Mouse (Mus musculus): ENCODE measurements at regions not wholly inside any gene's neighbourhood (a gene's known extent, or its start where the extent isn't known, plus 50 kb on each side); places are given as distances from the start of the nearest gene placed in this dataset.

DNA sequence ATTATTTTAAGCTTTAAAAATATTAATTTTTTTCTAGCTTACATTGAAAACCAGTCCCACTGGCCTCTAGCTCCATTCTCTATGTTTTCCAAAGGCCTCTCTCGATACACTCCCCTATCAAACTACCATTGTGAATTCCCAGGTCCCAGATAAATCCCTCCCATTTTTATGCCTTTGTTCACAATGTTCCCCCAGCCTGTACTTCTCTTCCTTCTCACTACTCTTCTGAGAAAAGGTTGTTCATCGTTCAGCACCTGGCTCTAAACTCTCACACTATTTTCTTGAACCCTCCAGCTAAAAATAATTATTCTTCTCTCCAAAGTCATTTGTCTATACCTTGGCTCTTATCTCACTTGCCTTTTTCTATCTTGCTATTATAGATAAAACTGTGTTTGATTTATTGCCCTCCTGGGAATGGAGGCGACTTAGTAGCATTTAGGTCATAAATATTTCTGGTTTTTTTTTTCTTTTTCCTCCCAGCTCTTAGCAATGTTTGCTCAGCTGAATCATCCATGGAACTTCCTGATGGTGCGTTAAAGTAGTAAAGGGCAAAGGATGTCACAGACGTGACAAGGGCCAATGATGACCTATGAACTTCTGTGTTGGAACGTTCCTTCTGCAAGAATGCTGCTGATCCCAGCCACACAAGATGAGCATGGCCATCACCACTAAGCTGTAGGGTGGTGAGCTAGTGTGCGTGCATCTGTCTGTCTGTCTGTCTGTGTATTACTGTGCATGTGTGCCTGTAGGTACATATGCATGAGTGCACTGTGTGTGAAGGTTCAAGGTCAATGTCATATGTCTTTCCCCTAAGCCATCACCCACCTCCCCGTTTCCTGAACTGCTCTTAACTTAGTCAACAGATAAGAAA lies 384.5 kb upstream of the Rgma start:
- H3K79me2 ChIP-seq (ENCODE audit: control insufficient read depth, insufficient read depth, low read length, poor library complexity) = no peaks in the 10 kb centered on the region
- no peak overlapping the region for H3K9ac ChIP-seq (ENCODE audit: control insufficient read depth, low read depth, low read length, poor library complexity, severe bottlenecking)
- no peak overlapping the region for H3K4me3 ChIP-seq (ENCODE audit: control insufficient read depth in 1 of 2, insufficient read depth in 1 of 2, low read depth in 2 of 2, low read length in 2 of 2)
- H3K9me3 ChIP-seq (replicated peaks; ENCODE audit: insufficient read depth, low read length) = no peaks in the 10 kb centered on the region
- H3K27me3 ChIP-seq (ENCODE audit: control insufficient read depth in 1 of 2, insufficient read depth in 2 of 2, low read length in 2 of 2) = no peaks in the 10 kb centered on the region
- no peak for DNase-seq (ENCODE audit: low read depth, low spot score)
- no peaks in the 10 kb centered on the region for H3K36me3 ChIP-seq (ENCODE audit: control insufficient read depth in 1 of 2, insufficient read depth in 2 of 2, low read length in 2 of 2)
- no peak overlapping the region for H3K27ac ChIP-seq (ENCODE audit: control insufficient read depth, low read depth, low read length)
- H3K4me1 ChIP-seq (ENCODE audit: control insufficient read depth in 1 of 2, insufficient read depth in 2 of 2, low read length in 2 of 2) = no peaks in the 10 kb centered on the region
- no peak for TF ChIP-seq E2F4 (IDR thresholded peaks at IDR 0.05; ENCODE audit: borderline replicate concordance, low read depth, low read length)
- no peak for TF ChIP-seq NELFE (IDR thresholded peaks at IDR 0.05; ENCODE audit: low read depth, low read length)
- TF ChIP-seq TCF12 (IDR thresholded peaks at IDR 0.05; ENCODE audit: low read depth, low read length) = no peak
- TF ChIP-seq POLR2AphosphoS5 (IDR thresholded peaks at IDR 0.05; ENCODE audit: borderline replicate concordance, low read depth, low read length) = no peak
- no peak for TF ChIP-seq CHD1 (IDR thresholded peaks at IDR 0.05; ENCODE audit: low read depth, low read length)
- TF ChIP-seq USF1 (IDR thresholded peaks at IDR 0.05; ENCODE audit: low read depth, low read length) = no peak
- no peak for TF ChIP-seq NRF1 (IDR thresholded peaks at IDR 0.05; ENCODE audit: insufficient read depth, low read depth, low read length, poor library complexity, severe bottlenecking)
- no peak for TF ChIP-seq MYC (IDR thresholded peaks at IDR 0.05; ENCODE audit: low read depth, low read length)
- no peak for TF ChIP-seq UBTF (IDR thresholded peaks at IDR 0.05; ENCODE audit: borderline replicate concordance, insufficient read depth, low read depth, low read length)
- TF ChIP-seq EP300 (IDR thresholded peaks at IDR 0.05; ENCODE audit: low read depth in 1 of 2, low read length in 2 of 2) = no peak

- no peak overlapping the region for H3K27ac ChIP-seq (ENCODE audit: control insufficient read depth, low read depth, low read length)
- no peaks in the 10 kb centered on the region for H3K79me2 ChIP-seq (ENCODE audit: control insufficient read depth, insufficient read depth, low read length, poor library complexity)
- H3K9me3 ChIP-seq (replicated peaks; ENCODE audit: insufficient read depth, low read length) = no peaks in the 10 kb centered on the region
- H3K27me3 ChIP-seq (ENCODE audit: control insufficient read depth in 1 of 2, insufficient read depth in 2 of 2, low read length in 2 of 2) = no peaks in the 10 kb centered on the region
- DNase-seq (ENCODE audit: low read depth, low spot score) = no peak
- H3K4me3 ChIP-seq (ENCODE audit: control insufficient read depth in 1 of 2, insufficient read depth in 1 of 2, low read depth in 2 of 2, low read length in 2 of 2) = no peak overlapping the region
- H3K4me1 ChIP-seq (ENCODE audit: control insufficient read depth in 1 of 2, insufficient read depth in 2 of 2, low read length in 2 of 2) = no peaks in the 10 kb centered on the region
- TF ChIP-seq UBTF (IDR thresholded peaks at IDR 0.05; ENCODE audit: borderline replicate concordance, insufficient read depth, low read depth, low read length) = no peak
- no peak for TF ChIP-seq TBP (IDR thresholded peaks at IDR 0.05; ENCODE audit: low read depth, low read length)
- no peak for TF ChIP-seq ZMIZ1 (IDR thresholded peaks at IDR 0.05; ENCODE audit: low read depth, low read length)
- no peak for TF ChIP-seq MAX (IDR thresholded peaks at IDR 0.05; ENCODE audit: low read length)
- no peak for TF ChIP-seq RCOR1 (IDR thresholded peaks at IDR 0.05; ENCODE audit: low read depth, low read length)
- TF ChIP-seq ELF1 (IDR thresholded peaks at IDR 0.05; ENCODE audit: low read depth, low read length) = no peak
- TF ChIP-seq USF2 (IDR thresholded peaks at IDR 0.05; ENCODE audit: borderline replicate concordance in 1 of 2, insufficient read depth in 1 of 2, low read depth in 1 of 2, low read length in 2 of 2) = no peak
- TF ChIP-seq CTCF (IDR thresholded peaks at IDR 0.05 in 2 of 3, conservative IDR thresholded peaks at IDR 0.05 in 1 of 3; ENCODE audit: control insufficient read depth in 1 of 3, insufficient read depth in 1 of 3, low read depth in 2 of 3, low read length in 3 of 3, poor library complexity in 1 of 3, severe bottlenecking in 1 of 3) = no peak
- no peak for TF ChIP-seq MYC (IDR thresholded peaks at IDR 0.05; ENCODE audit: low read depth, low read length)
- TF ChIP-seq HCFC1 (IDR thresholded peaks at IDR 0.05; ENCODE audit: low read depth, low read length) = no peak
- no peak for TF ChIP-seq POLR2AphosphoS5 (IDR thresholded peaks at IDR 0.05; ENCODE audit: borderline replicate concordance, low read depth, low read length)
- no peak for TF ChIP-seq NELFE (IDR thresholded peaks at IDR 0.05; ENCODE audit: low read depth, low read length)
- TF ChIP-seq MAFK (IDR thresholded peaks at IDR 0.05; ENCODE audit: borderline replicate concordance, low read depth, low read length) = no peak
- no peak for TF ChIP-seq BHLHE40 (IDR thresholded peaks at IDR 0.05; ENCODE audit: borderline replicate concordance, low read depth, low read length)
- no peak for TF ChIP-seq E2F4 (IDR thresholded peaks at IDR 0.05; ENCODE audit: borderline replicate concordance, low read depth, low read length)
- TF ChIP-seq KAT2A (conservative IDR thresholded peaks at IDR 0.05; ENCODE audit: low read depth, low read length) = no peak
- H3K9ac ChIP-seq (ENCODE audit: control insufficient read depth, low read depth, low read length, poor library complexity, severe bottlenecking) = no peak overlapping the region
- H3K36me3 ChIP-seq (ENCODE audit: control insufficient read depth in 1 of 2, insufficient read depth in 2 of 2, low read length in 2 of 2) = no peaks in the 10 kb centered on the region
These were observed 376.9 kb upstream of the Rgma start for GRCm38 (mm10) chr7:72998374-72998773.

Measured in MEL (cell line).